Mouse (Mus musculus): Measurements from ENCODE around the gene Phb. TPM values are rescaled to one million over a fixed set of nuclear protein-coding genes. Genes with fewer than 3 reads are reported as not detected.

The Phb gene
- polyA plus RNA-seq (2015; fragmentation: Nextera tagmentation; extraction: Ambion mirVana), result 195 and 197 TPM in 2 replicates

DNA sequence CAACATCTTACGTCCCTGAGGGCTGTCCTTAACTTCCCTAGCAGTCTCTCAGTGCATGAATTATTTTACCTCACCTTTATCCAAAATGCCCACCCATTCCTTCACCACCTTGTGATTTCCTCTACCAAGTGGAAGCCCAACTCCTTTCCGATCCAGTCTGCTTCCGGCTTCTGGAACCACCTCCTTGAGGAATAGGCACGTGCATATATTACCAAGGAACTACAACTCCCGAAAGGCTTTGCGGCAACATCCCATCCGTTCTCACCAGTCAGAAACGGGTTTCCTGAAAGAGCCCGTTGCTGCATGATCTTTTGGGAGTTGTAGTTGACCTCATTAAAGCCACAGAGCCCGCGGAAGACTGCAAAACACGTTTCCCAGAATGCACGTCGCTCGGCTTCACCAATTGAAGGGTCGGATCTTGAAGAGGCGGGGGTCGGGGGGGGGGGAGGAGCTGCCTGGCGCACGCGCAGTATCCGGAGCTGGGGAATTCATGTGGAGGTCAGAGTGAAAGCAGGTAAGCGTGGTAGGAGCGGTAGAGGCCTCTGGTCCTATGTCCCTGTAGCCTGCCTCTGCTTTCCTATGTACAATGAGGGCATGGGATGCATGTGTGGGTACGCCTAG, at the start of gene Phb:
Gene Phb (plus strand): TSS at position 429 of the 621 bp plus-strand sequence.
- Histone ChIP-seq H3K9ac (ENCODE audit: low read depth, low read length) (peak within 1 kb of the TSS; percentile 80), H3K27me3 (ENCODE audit: control insufficient read depth, insufficient read depth, low read depth, low read length) (no peaks in the 10 kb centered on the region), H3K4me2 (ENCODE audit: low read length) (peak within 1 kb of the TSS; percentile 98), H3K36me3 (ENCODE audit: control insufficient read depth, insufficient read depth, low read length) (peaks cover 7% of the 10 kb centered on the region; the same call in 1 of the 2 replicates), H3K27ac (ENCODE audit: low read length) (peak within 1 kb of the TSS; percentile 65), H3K4me1 (ENCODE audit: control insufficient read depth, insufficient read depth, low read length) (peaks cover 11% of the 10 kb centered on the region), H3K4me3 (ENCODE audit: low read depth, low read length) (peak within 1 kb of the TSS; percentile 65), H3K9me3 (replicated peaks; ENCODE audit: control insufficient read depth, low read length, poor library complexity, severe bottlenecking) (no peaks in the 10 kb centered on the region)
- peak; percentile 97 for ATAC-seq
- 2% methylated on average over 25 of the region's 25 CpGs for WGBS

DNA sequence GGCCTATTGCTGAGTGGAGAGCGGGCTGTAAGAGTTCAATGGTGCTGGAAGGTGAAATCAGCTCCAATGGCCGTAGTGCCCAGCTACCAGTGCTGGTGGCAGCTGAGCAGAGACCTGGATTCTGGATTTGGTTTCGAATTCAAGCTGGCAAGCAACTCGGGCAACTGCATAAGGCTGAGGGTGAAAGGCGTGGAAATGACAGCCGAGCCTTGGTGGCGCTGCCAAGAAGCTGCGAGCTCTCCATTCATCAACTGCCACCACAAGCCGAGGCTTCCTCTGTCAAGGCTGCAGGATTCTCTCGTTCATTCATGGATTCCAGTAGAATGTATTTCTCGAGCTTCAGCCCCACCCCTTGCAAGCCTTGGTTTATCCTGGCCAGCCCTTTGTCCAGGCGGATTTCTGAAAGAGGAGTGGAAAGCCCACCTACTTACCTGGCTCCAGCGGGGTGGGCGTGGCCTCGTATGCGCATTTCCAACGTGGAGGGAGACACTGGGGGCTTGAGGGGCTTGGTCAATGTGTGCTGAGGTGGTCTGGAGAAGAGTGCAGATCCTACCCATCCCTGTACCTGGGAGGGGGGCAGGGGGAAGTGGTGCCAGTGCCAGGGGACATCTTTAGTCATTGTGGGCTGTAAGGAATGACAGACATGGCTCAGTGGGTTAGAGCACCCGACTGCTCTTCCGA, 48.8 kb upstream of the Phb start:
- H3K9ac ChIP-seq (ENCODE audit: low read depth, low read length), result no peak overlapping the region

DNA sequence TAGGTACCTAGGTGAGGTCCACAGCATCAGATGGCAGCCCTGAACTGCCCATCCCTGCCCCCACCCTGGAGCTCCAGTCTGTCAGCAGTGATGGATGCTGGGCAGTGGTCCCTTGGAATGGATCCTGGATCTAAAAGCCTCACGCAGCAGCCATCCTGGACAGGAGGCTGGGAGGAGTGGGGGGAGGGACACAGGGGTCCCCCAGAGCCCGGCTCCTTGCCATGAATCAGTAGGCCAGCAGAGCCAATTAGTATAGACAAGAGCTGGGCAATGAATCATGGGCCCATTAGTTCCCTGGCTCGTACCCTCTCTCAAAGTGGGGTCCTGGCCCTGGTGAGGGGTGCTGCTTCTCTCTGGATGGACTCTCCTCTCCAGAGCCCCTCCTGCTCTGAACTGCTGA, 47.7 kb upstream of the Phb start:
- no peak overlapping the region for H3K4me3 ChIP-seq (ENCODE audit: low read depth, low read length)
- no peaks in the 10 kb centered on the region for H3K4me1 ChIP-seq (ENCODE audit: control insufficient read depth, insufficient read depth, low read length)
- 77% methylated on average over 3 of the region's 3 CpGs for WGBS
- no peak for ATAC-seq
- H3K4me2 ChIP-seq (ENCODE audit: low read length), result no peak overlapping the region
- no peak overlapping the region for H3K27ac ChIP-seq (ENCODE audit: low read length)
- no peaks in the 10 kb centered on the region for H3K36me3 ChIP-seq (ENCODE audit: control insufficient read depth, insufficient read depth, low read length)
- no peaks in the 10 kb centered on the region for H3K9me3 ChIP-seq (replicated peaks; ENCODE audit: control insufficient read depth, low read length, poor library complexity, severe bottlenecking)
- H3K27me3 ChIP-seq (ENCODE audit: control insufficient read depth, insufficient read depth, low read depth, low read length), result no peaks in the 10 kb centered on the region
- H3K9ac ChIP-seq (ENCODE audit: low read depth, low read length), result no peak overlapping the region

More for the DNA sequence above, 48.8 kb upstream of the Phb start:
- Histone ChIP-seq H3K4me2 (ENCODE audit: low read length) (0 out of 2 replicates have a peak overlapping the region, but pooled peaks have one; percentile 9), H3K4me3 (ENCODE audit: low read depth, low read length) (no peak overlapping the region), H3K27ac (ENCODE audit: low read length) (no peak overlapping the region), H3K27me3 (ENCODE audit: control insufficient read depth, insufficient read depth, low read depth, low read length) (no peaks in the 10 kb centered on the region), H3K36me3 (ENCODE audit: control insufficient read depth, insufficient read depth, low read length) (no peaks in the 10 kb centered on the region), H3K9me3 (replicated peaks; ENCODE audit: control insufficient read depth, low read length, poor library complexity, severe bottlenecking) (no peaks in the 10 kb centered on the region), H3K4me1 (ENCODE audit: control insufficient read depth, insufficient read depth, low read length) (no peaks in the 10 kb centered on the region)
- ATAC-seq, result no peak
- 57% methylated on average over 19 of the region's 19 CpGs for WGBS

- no peak overlapping the region for H3K4me2 ChIP-seq (ENCODE audit: low read length)
- WGBS, result 91% methylated on average over 5 of the region's 5 CpGs
- ATAC-seq, result no peak
- H3K4me3 ChIP-seq (ENCODE audit: low read depth, low read length), result no peak overlapping the region
- H3K9me3 ChIP-seq (replicated peaks; ENCODE audit: control insufficient read depth, low read length, poor library complexity, severe bottlenecking), result no peaks in the 10 kb centered on the region
- no peaks in the 10 kb centered on the region for H3K36me3 ChIP-seq (ENCODE audit: control insufficient read depth, insufficient read depth, low read length)
- no peaks in the 10 kb centered on the region for H3K27me3 ChIP-seq (ENCODE audit: control insufficient read depth, insufficient read depth, low read depth, low read length)
- H3K27ac ChIP-seq (ENCODE audit: low read length), result no peak overlapping the region
- H3K9ac ChIP-seq (ENCODE audit: low read depth, low read length), result no peak overlapping the region
- no peaks in the 10 kb centered on the region for H3K4me1 ChIP-seq (ENCODE audit: control insufficient read depth, insufficient read depth, low read length)
Observed at GRCm38 (mm10) chr11:95619886-95620444, 46.8 kb upstream of the Phb start.

DNA sequence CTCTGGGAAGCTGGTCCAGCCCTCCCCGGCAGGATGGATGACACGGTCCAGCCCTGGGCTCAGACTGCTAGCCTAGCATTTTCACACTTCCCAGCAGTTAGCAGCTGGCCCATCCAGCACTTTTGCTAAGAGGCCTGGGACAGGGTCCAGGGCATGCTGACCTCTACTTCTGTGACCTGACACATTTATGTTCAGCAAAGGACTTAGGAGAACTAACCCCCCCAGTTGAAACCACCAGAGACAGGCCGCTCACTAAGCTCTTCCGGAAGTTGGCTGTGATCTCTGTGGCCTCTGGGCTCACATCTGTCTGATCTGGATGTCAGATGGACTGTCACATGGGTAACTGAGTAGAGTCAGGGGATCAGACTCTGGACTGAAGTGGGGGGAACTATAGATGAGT, 45.7 kb upstream of the Phb start:
- Histone ChIP-seq H3K9me3 (replicated peaks; ENCODE audit: control insufficient read depth, low read length, poor library complexity, severe bottlenecking) (no peaks in the 10 kb centered on the region), H3K4me1 (ENCODE audit: control insufficient read depth, insufficient read depth, low read length) (no peaks in the 10 kb centered on the region), H3K27ac (ENCODE audit: low read length) (no peak overlapping the region), H3K4me3 (ENCODE audit: low read depth, low read length) (no peak overlapping the region), H3K27me3 (ENCODE audit: control insufficient read depth, insufficient read depth, low read depth, low read length) (no peaks in the 10 kb centered on the region), H3K9ac (ENCODE audit: low read depth, low read length) (no peak overlapping the region), H3K4me2 (ENCODE audit: low read length) (no peak overlapping the region), H3K36me3 (ENCODE audit: control insufficient read depth, insufficient read depth, low read length) (no peaks in the 10 kb centered on the region)
- WGBS, result 52% methylated on average over 4 of the region's 4 CpGs
- no peak for ATAC-seq

- H3K4me1 ChIP-seq (ENCODE audit: control insufficient read depth, insufficient read depth, low read length), result no peaks in the 10 kb centered on the region
- H3K9ac ChIP-seq (ENCODE audit: low read depth, low read length), result no peak overlapping the region
- no peaks in the 10 kb centered on the region for H3K27me3 ChIP-seq (ENCODE audit: control insufficient read depth, insufficient read depth, low read depth, low read length)
- no peaks in the 10 kb centered on the region for H3K36me3 ChIP-seq (ENCODE audit: control insufficient read depth, insufficient read depth, low read length)
- no peaks in the 10 kb centered on the region for H3K9me3 ChIP-seq (replicated peaks; ENCODE audit: control insufficient read depth, low read length, poor library complexity, severe bottlenecking)
- H3K27ac ChIP-seq (ENCODE audit: low read length), result no peak overlapping the region
- WGBS, result 29% methylated on average over 9 of the region's 9 CpGs
- H3K4me2 ChIP-seq (ENCODE audit: low read length), result no peak overlapping the region
- no peak overlapping the region for H3K4me3 ChIP-seq (ENCODE audit: low read depth, low read length)
- no peak for ATAC-seq
Observed at GRCm38 (mm10) chr11:95621541-95622130, 45.1 kb upstream of the Phb start.

DNA sequence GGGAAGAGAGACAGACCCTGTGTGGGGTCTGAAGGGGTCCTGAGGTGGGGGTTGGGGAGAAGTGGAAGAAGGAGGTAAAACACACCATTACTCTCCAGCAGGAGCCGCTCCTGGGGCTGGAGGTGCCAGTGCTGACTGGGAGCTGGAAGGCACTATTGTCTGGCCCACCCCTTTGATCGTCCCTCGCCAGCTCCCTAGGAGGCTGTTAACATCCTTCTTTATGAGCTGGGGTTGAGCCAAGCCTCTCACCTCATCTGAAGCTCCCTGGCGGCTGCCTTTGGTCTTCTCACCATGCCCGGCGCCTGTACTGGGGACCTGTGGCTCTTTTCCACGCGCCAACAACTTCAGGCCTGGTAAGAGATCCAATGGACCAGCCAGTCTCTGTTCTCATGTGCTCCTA, 44.3 kb upstream of the Phb start:
- H3K4me2 ChIP-seq (ENCODE audit: low read length), result no peak overlapping the region
- H3K27ac ChIP-seq (ENCODE audit: low read length), result no peak overlapping the region
- H3K4me3 ChIP-seq (ENCODE audit: low read depth, low read length), result no peak overlapping the region
- H3K27me3 ChIP-seq (ENCODE audit: control insufficient read depth, insufficient read depth, low read depth, low read length), result no peaks in the 10 kb centered on the region
- H3K4me1 ChIP-seq (ENCODE audit: control insufficient read depth, insufficient read depth, low read length), result no peaks in the 10 kb centered on the region
- no peaks in the 10 kb centered on the region for H3K36me3 ChIP-seq (ENCODE audit: control insufficient read depth, insufficient read depth, low read length)
- H3K9me3 ChIP-seq (replicated peaks; ENCODE audit: control insufficient read depth, low read length, poor library complexity, severe bottlenecking), result no peaks in the 10 kb centered on the region
- no peak for ATAC-seq
- no peak overlapping the region for H3K9ac ChIP-seq (ENCODE audit: low read depth, low read length)
- 25% methylated on average over 8 of the region's 8 CpGs for WGBS

GRCm38 (mm10) chr11:95630558-95630957, 36.2 kb upstream of the Phb start:
- no peak overlapping the region for H3K4me2 ChIP-seq (ENCODE audit: low read length)
- H3K9ac ChIP-seq (ENCODE audit: low read depth, low read length), result no peak overlapping the region
- 90% methylated on average over 6 of the region's 6 CpGs for WGBS

DNA sequence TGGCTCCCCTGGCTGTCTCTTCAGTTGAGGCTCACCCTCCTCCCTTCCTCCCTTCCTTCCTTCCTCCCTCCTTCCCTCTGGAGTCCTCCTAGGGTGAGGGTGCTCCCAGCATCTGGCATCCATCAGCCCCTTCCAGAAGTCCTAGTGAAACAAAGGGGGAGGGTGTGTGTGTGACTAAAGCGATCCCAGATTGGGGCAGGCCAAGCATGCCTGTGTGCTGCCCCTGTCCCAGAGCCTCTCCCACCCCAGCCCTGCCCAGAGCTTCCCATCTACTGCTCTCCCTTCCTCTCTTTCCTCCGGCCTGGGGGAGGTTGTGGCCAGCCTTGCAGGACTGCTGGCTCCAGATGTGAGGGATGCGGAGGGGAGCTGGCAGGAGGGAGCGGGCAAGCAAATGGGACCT, 35.5 kb upstream of the Phb start:
- no peaks in the 10 kb centered on the region for H3K4me1 ChIP-seq (ENCODE audit: control insufficient read depth, insufficient read depth, low read length)
- H3K27ac ChIP-seq (ENCODE audit: low read length), result no peak overlapping the region
- no peak overlapping the region for H3K4me3 ChIP-seq (ENCODE audit: low read depth, low read length)
- H3K9ac ChIP-seq (ENCODE audit: low read depth, low read length), result no peak overlapping the region
- no peak for ATAC-seq
- H3K4me2 ChIP-seq (ENCODE audit: low read length), result no peak overlapping the region
- no peaks in the 10 kb centered on the region for H3K27me3 ChIP-seq (ENCODE audit: control insufficient read depth, insufficient read depth, low read depth, low read length)
- 71% methylated on average over 4 of the region's 4 CpGs for WGBS
- no peaks in the 10 kb centered on the region for H3K9me3 ChIP-seq (replicated peaks; ENCODE audit: control insufficient read depth, low read length, poor library complexity, severe bottlenecking)
- no peaks in the 10 kb centered on the region for H3K36me3 ChIP-seq (ENCODE audit: control insufficient read depth, insufficient read depth, low read length)

More at GRCm38 (mm10) chr11:95630558-95630957, 36.2 kb upstream of the Phb start:
- Histone ChIP-seq H3K27ac (ENCODE audit: low read length) (no peak overlapping the region), H3K27me3 (ENCODE audit: control insufficient read depth, insufficient read depth, low read depth, low read length) (no peaks in the 10 kb centered on the region), H3K4me3 (ENCODE audit: low read depth, low read length) (no peak overlapping the region), H3K36me3 (ENCODE audit: control insufficient read depth, insufficient read depth, low read length) (no peaks in the 10 kb centered on the region), H3K4me1 (ENCODE audit: control insufficient read depth, insufficient read depth, low read length) (no peaks in the 10 kb centered on the region), H3K9me3 (replicated peaks; ENCODE audit: control insufficient read depth, low read length, poor library complexity, severe bottlenecking) (no peaks in the 10 kb centered on the region)
- no peak for ATAC-seq
